Mouse (Mus musculus): ENCODE data around the gene Fbrsl1.
"Not testable (repeated sequence)": the region's sequence is repeated elsewhere in the genome, so short reads cannot be mapped to it uniquely, and the experiment has no call there.

The Fbrsl1 gene

DNA sequence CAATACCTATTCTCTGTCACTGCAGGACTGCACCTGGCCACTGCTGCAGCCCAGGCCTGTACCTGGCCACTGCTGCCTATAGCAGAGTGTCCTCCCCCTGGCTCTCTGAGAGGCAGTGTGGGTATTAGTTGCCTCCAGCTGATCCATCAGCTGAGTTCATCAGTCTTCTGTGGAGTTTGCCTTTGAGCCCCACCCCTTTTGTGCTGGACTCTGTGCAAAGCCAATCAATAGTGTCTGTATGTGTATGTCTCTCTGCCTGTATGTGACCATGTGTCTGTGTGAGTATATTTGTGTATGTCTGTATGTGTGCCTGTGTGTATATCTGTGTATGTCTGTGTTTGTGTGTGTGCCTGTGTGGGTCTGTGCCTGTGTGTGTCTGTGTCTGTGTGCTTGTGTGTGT lies 7.0 kb upstream of the Fbrsl1 start:
- no peak for DNase-seq (ENCODE audit: low read depth in 2 of 2, low spot score in 2 of 2)

DNA sequence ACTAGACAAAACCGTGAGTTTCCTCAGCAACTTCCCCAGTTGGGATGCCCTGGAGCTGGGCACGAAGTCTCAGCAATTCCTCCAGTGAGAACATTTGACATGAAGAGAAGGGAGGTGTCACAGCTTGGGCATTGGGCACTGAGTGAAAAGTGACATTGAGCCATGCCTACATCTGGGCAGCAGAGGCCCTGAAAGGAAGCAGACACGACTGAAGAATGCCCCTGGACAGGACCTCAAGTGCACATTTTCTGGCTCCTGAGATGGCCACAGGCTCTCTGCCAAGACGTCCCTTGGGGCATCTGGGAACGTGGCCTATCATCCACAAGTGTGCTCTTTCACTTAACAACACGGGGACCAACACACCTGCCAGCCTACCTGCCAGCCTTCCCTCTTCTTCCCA lies 991 bp upstream of the Fbrsl1 start:
- no peak for DNase-seq (ENCODE audit: low read depth in 2 of 2, low spot score in 2 of 2)

DNA sequence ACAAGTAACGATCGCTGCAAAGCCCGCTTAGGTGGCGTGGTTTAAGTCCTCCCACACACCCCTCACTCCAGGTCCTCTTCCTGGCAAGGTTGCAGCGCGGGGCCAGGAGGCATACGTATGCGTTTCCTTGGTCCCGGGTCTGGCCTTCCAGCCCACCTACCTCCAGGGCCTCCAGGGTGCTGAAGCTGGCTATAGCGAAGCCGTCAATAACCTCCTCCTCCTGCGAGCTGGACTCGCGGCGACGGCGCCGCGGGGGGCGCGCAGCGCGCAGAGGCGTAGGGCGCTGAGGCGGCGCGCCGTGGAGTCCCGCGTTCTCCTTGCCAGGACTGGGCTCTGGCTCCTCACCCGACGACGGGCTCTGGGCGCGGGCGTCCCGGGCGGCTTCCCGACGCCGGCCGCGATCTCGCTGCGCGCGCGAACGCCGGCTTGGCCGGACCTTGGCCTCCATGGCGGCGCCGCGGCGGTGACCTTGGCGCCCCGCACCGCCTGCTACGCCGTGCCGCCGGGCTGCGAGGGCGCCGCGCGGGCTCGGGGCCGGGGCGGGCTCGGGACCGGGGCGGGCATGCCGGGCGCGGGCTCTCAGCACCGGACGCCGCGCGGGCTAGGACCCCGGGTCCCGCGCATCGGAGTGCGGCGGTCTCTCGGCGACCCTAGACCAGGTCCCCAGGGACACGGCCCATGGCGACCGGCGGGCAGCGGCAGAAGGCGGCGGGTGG lies 425 bp downstream of the Fbrsl1 start:
- DNase-seq (ENCODE audit: low read depth in 2 of 2, low spot score in 2 of 2): peak; percentile 19 to 25

DNA sequence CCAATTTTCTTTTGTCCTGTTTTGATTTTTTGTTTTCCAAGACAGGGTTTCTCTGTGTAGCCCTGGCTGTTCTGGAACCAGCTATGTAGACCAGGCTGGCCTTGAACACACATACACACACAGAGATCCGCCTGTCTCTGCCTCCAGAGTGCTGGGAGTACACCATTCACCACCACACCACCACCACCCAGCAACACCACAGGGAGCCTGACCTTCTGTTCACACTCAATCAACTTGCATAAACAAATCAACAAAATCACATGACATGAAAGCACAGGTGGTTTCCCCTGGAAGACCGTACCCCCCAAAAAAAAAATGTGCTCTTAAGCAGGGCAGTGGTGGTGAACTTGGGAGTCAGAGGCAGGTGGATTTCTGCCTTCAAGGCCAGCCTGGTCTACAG lies 3.8 kb downstream of the Fbrsl1 start:
- no peak for DNase-seq (ENCODE audit: low read depth in 2 of 2, low spot score in 2 of 2)

DNA sequence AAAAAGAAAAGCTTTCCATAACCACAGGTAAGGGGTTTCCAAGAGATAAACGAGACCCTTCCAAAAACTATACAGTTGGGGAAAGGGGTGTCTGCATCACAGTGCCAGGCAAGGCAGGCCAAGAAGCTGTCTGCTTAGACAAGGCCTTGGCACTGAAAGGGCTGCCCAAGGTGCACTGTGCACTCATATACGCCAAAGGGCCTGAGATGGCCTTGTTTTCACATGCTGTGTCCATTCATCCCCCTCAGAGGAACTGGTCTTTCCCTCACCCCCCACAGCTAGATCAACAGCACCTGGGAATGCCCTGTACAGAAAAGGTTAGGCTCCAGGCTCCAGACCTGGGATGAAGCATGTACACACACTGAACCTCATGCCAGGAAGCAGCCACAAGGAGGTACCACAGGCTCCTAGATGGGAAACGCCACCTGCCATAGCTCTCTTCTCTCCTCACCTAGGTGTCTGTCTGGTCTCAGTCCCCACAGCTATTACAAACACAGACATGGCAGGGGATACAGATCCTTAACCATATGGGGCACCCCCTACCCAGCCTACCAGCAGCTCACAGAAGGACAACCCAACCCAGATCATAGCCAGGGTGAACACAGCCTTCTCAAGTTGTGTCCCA lies 5.2 kb downstream of the Fbrsl1 start:
- DNase-seq (ENCODE audit: low read depth in 2 of 2, low spot score in 2 of 2): no peak

DNA sequence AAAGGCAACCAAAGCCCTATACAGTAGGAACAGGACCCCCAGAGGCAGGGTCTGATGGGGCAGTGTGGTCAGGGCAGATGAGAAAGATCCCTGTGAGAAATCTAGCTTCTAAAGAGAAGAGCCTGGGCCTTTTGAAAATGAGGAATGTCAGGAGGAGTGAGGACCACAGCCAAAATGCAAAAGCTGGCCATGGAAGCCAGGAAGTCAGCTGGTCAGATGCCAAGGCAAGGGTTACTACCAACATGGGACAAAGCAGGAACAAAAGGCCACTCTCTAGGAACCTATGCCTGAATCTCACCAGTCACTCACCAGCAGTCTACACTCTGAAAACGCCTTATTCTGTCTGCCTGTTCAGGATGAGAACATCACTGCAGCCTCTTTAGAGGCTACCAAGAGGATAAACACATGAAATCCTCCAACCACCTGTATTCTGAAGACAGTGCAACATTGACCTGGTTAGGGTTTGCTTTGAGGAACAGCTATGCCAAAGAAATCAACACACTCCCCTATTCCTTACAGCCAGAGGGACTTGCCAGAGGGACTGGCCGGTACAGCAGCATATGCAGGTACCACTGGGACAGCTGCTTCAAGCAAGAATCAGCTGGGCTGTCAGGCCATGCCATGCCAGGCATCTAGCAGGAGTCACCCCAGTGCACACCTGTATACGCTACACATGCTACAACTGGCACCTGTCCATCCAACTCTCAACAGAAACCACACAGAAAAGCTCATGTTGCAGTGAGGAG lies 8.6 kb downstream of the Fbrsl1 start:
- no peak for DNase-seq (ENCODE audit: low read depth in 2 of 2, low spot score in 2 of 2)

DNA sequence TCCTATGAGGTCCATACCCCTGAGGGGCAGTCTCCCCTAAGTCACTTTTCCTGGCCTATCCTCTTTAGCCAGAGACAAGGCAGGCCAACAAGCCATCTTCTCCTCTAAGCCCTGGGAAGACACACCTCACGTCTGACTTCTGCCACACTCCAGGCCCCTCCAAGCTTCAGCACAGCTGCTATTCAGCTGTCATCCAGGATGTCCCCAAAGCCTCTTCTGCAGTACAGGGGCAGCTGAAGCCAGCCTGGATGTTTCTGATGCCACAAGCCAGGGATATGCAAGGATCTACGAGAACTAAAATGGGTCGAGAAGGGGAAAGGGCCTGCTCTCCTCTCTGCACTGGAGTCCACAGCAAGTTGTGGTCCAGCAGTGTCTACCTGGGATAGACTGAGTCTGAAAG lies 9.7 kb downstream of the Fbrsl1 start:
- no peak for DNase-seq (ENCODE audit: low read depth in 2 of 2, low spot score in 2 of 2)

DNA sequence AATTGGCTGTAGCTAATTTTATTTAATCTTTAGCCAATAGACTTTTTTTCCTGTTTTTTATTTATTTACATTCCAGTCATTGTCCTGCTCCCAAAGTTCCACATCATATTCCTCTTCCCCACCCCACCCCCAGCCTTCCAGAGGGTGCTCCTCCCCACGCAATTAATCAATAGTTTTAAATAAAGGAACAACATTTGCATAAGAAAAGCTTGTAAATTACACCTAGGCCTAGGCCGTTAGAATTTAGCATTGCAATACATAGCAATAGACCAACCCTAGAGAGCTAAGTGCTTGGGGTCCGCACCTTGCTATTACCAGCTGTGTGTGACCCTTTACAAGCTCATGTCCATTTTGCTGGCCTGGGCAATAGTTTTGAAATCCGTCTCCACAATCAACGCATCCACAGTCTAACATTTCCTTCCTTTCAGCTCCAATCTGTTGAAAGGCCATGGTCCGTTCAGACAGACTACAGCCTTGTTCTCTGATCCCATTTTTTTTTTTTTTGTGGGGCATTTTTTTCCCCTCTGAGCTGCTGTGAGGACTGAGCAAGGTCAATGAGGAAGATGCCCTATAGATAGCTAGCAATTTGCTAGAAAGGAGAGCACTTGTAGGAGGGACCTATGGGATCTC lies 10.6 kb downstream of the Fbrsl1 start:
- DNase-seq (ENCODE audit: low read depth in 2 of 2, low spot score in 2 of 2): no peak

DNA sequence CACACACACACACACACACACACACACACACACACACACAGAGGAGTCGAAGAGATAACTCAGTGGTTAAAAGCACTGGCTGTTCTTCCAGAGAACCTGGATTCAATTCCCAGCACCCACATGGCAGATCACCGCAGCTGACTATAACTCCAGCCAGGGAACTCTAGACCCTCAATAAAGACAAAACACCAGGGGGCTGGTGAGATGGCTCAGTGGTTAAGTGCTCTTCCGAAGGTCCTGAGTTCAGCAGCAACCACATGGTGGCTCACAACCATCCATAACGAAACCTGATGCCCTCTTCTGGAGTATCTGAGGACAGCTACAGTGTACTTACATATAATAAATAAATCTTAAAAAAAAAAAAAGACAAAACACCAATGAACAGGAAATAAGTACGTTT lies 12.1 kb downstream of the Fbrsl1 start:
- not testable (repeated sequence) for DNase-seq (ENCODE audit: low read depth in 2 of 2, low spot score in 2 of 2)

DNA sequence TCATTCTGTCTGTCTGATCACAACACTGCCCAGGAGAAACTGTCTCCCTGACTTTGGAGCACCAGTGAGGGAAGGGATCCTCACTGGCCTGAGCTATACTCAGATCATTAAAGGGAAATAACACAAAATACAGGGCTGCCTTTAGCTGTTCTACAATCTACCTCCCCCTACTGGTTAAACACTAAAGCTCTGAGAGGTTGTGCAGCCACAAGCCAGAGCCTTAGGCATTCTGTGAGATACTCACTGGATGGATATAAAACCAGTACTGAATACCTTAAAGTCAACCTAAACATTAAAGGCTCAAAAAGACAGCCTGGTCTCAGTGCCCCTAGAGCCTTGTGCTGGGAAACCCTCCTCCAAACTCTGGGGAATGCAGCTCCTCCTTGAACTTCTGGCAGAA lies 13.5 kb downstream of the Fbrsl1 start:
- no peak for DNase-seq (ENCODE audit: low read depth in 2 of 2, low spot score in 2 of 2)

DNA sequence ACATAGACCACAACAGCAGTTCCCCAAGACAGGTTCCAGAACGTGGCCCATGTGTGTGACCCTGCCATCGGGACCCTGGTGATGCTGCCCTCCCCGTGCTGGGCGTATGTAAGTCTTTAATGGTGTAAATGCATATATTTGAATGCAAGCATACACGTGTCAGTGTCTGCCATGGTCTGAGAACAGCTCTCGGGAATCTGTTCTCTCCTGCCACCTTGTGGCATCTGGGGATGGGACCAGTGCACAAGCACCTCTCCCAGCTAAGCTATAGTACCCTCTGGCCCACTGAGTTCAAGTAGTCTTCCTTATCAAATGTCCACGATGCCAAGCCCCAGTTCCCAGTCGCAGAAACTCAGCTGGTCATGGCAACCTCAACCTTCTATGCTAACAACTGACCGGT lies 19.3 kb downstream of the Fbrsl1 start:
- DNase-seq (ENCODE audit: low read depth in 2 of 2, low spot score in 2 of 2): peak in 1 of 2 experiments; percentile 14

DNA sequence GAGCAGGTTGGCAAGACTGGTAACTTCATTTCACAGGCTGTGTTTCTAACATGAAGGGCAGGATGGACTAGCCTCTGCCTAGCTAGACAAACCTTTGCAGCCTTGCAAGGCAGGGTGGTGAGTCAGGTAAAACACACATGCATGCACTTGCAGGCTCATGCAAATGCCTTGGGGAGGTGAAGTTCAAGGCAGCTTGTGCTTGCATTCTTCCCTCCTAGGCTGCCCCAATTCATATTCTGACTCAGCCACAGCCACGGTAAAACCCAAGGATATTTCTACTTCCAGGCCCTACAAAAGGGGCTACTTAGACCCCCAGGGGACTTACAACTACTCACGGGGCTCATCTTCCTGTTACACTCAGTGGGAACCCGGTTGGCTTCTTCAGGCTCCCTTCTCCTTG lies 20.0 kb downstream of the Fbrsl1 start:
- DNase-seq (ENCODE audit: low read depth in 2 of 2, low spot score in 2 of 2): no peak

DNA sequence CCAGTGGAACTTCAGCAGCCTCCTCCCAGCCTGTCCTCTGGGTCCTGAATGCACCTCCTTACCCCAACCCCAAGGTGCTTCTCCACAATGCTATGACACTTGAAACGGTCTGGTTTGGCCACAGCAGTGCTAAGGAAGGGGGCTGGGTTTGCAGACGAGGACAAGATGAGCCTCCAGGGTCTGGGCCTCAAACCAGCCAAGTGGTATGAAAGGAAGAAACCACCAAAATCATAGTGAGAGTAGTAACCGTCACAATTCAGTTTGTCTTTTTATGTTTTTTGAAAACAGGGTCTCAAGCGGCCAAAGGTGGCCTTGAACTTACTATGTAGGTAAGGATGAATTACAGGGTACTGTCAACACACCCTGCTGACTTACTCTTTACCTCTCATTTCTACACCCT lies 23.1 kb downstream of the Fbrsl1 start:
- DNase-seq (ENCODE audit: low read depth in 2 of 2, low spot score in 2 of 2): no peak

DNA sequence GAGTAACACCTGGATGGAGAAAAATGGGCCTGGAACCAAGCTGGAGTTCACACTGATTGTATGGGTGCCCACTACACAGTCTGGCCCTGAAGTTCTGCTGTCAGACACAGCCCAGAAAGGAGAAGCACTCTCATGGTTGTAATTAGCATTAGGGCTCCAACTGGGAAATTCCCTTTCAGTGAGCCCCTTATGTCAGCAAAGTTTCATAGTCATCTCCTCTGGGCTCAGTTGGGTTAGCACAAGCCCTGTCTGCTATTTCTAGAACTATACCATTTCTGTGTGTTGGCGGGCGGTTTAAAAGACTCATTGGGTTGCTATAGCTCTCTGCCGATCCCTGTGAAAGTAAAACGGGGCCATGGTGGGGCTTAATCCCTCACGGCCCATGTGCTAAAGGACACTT lies 24.1 kb downstream of the Fbrsl1 start:
- no peak for DNase-seq (ENCODE audit: low read depth in 2 of 2, low spot score in 2 of 2)

DNA sequence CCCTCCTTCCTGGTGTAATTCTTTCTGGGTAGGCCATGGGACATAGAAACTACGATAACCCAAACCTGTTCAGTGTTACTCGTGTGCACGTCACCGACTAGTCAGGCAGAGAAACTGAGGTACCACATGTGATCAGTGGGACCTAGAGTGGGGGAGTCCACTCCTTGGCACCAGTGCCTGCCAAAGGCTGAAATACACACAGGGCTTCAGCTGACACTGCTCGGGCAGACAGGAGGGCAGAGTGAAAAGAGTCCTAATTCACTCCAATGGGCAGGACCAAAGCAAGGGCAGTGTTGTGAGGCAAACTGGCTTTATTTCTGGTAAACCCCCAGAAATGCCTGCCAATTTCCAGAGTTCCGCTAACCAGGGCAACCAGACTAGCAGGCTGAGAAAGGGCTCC lies 26.9 kb downstream of the Fbrsl1 start:
- DNase-seq (ENCODE audit: low read depth in 2 of 2, low spot score in 2 of 2): no peak

DNA sequence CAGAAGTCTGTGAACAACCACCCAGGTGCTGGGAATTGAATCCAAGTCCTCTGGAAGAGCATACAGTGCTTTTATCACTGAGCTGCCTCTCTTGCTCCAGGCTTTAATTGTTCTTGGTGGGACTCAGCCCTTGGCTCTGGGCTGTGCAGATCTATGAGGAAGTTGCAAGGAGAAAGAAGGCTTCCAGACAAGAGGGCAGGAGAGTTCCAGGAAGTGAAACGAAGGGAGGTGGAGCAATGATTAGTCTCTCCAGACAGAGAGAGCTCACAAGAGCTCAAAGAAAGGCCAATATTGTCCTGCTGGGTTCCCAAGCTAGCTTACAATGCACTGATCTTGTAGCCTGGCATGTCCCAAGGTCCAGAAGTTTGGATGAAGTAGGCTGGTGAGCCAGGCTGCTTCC lies 27.4 kb downstream of the Fbrsl1 start:
- DNase-seq (ENCODE audit: low read depth in 2 of 2, low spot score in 2 of 2): no peak

DNA sequence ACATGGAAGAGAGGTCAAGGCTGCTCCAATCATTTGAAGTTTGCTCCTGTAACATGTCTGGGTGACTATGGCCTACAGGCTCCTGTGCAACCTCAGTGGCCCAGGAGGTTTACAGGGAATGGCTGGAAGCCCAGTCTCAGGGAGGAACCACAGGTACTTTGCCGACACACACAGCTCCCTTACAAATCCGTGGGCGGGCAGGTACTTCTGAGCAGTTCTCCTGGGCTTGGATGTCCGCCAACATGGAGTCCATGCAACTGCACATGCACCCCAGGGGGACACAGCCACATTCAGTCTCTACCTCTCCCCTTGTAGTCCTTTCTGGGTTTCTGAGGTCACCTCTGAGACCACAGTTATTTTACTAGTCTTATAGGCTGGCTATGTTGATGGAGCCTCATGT lies 28.1 kb downstream of the Fbrsl1 start:
- DNase-seq (ENCODE audit: low read depth in 2 of 2, low spot score in 2 of 2): no peak

DNA sequence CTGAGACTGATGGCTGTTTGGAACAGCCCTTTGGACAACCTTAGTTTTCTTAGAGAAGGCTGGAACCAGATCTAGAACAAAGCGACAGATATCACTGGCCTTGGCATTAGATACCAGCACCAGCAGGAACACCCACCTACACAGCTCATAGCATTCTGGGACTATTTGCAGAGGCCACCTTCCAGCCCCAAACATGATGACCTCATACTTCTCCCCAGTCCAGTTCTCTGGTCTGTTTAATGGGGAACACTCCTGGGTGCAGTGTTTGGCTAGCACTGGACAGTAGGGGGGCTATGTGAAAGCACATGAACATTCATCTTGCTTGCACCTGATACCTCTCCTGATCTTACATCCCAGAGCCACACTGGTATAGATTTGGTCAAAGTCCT lies 29.8 kb downstream of the Fbrsl1 start:
- DNase-seq (ENCODE audit: low read depth in 2 of 2, low spot score in 2 of 2): no peak

DNA sequence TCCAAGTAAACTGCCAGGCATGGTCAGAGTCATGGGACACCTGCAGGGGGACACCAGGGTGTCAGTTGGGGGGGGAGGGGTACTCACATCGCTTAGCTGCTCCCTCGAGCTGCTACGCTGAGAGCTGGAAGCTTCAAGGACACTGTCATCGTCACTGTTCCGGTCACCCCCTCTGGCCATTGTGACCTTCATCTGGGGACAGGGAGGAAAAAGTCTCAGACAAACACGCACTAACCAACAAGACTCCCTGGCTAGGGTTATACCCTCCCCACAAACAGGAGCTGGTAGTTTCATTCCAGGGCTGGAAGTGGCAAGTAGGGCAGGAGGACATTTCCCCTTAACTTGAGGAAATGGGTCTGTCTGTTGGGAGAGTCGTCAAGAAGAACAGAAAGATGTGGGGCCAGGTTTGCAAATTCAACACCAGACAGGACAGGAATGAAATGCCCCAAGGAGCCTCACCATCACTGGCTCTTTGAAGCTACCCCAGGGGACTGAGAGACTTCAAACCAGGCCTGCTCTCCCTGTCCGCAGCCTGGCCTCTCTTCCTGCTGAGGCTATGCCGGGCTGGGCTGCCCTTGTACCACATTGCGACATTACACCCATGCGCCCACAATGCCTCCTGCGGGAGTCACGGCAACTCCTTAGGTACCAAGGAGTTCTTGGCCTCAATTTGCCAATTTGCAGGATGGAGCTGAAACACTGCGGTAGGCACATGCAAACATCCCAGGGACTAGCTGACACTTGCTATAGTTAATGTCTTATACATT lies 30.4 kb downstream of the Fbrsl1 start:
- DNase-seq (ENCODE audit: low read depth in 2 of 2, low spot score in 2 of 2): no peak

DNA sequence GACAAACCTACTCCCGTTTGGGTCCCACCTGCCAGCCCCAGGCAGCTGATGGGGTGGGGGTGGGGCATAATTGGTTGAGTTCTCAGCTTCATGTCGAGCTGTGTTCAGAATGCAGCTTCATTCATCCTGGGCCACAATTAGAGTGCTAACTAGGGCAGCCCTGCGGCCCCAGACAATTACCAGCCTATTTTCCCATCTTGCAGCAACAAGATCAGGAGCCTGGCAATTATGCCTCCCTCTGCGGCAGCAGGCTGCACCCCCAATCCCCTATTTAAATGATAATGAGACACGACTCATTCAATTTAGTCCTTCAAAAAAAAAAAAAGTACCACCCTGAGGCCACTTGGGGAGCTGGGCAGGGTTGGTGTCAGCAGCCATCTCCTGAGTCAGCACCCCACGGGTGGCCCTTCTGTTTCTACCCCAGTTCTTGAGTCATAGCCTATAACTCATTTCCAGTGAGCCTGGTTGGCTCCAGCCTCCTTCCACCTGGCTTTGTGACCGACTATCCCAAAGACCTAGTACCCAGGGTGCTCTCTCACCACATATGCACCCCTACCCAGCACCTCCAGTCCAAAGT lies 31.4 kb downstream of the Fbrsl1 start:
- no peak for DNase-seq (ENCODE audit: low read depth in 2 of 2, low spot score in 2 of 2)

Measured in CD8-positive naive resting alpha-beta T cell, adult 2 months (primary cell).